Mouse (Mus musculus) heart, adult 11 months (tissue): ENCODE measurements at regions not wholly inside any gene's neighbourhood (a gene's known extent, or its start where the extent isn't known, plus 50 kb on each side); places are given as distances from the start of the nearest gene placed in this dataset.
"Not testable (repeated sequence)": the region's sequence is repeated elsewhere in the genome, so short reads cannot be mapped to it uniquely, and the experiment has no call there.

ENCODE experiments used
- DNase-seq: peaks from one replicate; pipeline ENCODE4 v3.0.0; 2022

- DNase-seq: peak; percentile 92
Observed at GRCm38 (mm10) chr3:21530862-21531261, 545.6 kb upstream of the Tbl1xr1 start.

GRCm38 (mm10) chr3:21539138-21539537, 537.3 kb upstream of the Tbl1xr1 start:
- DNase-seq: peak; percentile 37

- DNase-seq: peak; percentile 55
Observed at GRCm38 (mm10) chr3:21544456-21544855, 532.0 kb upstream of the Tbl1xr1 start.

- no peak for DNase-seq
Observed at GRCm38 (mm10) chr3:21545156-21545893, 531.1 kb upstream of the Tbl1xr1 start.

- DNase-seq: no peak
Observed at GRCm38 (mm10) chr3:21546411-21546810, 530.0 kb upstream of the Tbl1xr1 start.

- peak; percentile 90 for DNase-seq
Observed at GRCm38 (mm10) chr3:21549671-21550070, 526.8 kb upstream of the Tbl1xr1 start.

GRCm38 (mm10) chr3:21553159-21553758, 523.2 kb upstream of the Tbl1xr1 start:
- no peak for DNase-seq

- no peak for DNase-seq
Observed at GRCm38 (mm10) chr3:21553859-21554258, 522.6 kb upstream of the Tbl1xr1 start.

GRCm38 (mm10) chr3:21557963-21558441, 518.5 kb upstream of the Tbl1xr1 start:
- DNase-seq: peak; percentile 88

- DNase-seq: peak; percentile 63
Observed at GRCm38 (mm10) chr3:21562771-21563312, 513.6 kb upstream of the Tbl1xr1 start.

GRCm38 (mm10) chr3:21563454-21563853, 513.0 kb upstream of the Tbl1xr1 start:
- DNase-seq: peak; percentile 89

GRCm38 (mm10) chr3:21564211-21564781, 512.2 kb upstream of the Tbl1xr1 start:
- peak; percentile 97 for DNase-seq

GRCm38 (mm10) chr3:21564847-21565485, 511.5 kb upstream of the Tbl1xr1 start:
- DNase-seq: peak; percentile 88

- peak; percentile 83 for DNase-seq
Observed at GRCm38 (mm10) chr3:21569721-21570120, 506.7 kb upstream of the Tbl1xr1 start.

- DNase-seq: no peak
Observed at GRCm38 (mm10) chr3:21578635-21579034, 497.8 kb upstream of the Tbl1xr1 start.

GRCm38 (mm10) chr3:21582122-21582521, 494.3 kb upstream of the Tbl1xr1 start:
- no peak for DNase-seq

- no peak for DNase-seq
Observed at GRCm38 (mm10) chr3:21585767-21586166, 490.7 kb upstream of the Tbl1xr1 start.

GRCm38 (mm10) chr3:21606846-21607245, 469.6 kb upstream of the Tbl1xr1 start:
- DNase-seq: no peak

- no peak for DNase-seq
Observed at GRCm38 (mm10) chr3:21610231-21610630, 466.2 kb upstream of the Tbl1xr1 start.

GRCm38 (mm10) chr3:21621745-21622144, 454.7 kb upstream of the Tbl1xr1 start:
- DNase-seq: no peak

GRCm38 (mm10) chr3:21625039-21625438, 451.4 kb upstream of the Tbl1xr1 start:
- DNase-seq: no peak

- peak; percentile 94 for DNase-seq
Observed at GRCm38 (mm10) chr3:21626029-21626428, 450.4 kb upstream of the Tbl1xr1 start.

GRCm38 (mm10) chr3:21627048-21627447, 449.4 kb upstream of the Tbl1xr1 start:
- not testable (repeated sequence) for DNase-seq
